Mouse (Mus musculus): ENCODE data around the gene St3gal4.

GRCm38 (mm10) chr9:35020015-35020653 is 98.9 kb downstream of the St3gal4 start:
- TF ChIP-seq CTCF (IDR thresholded peaks at IDR 0.05; ENCODE audit: low read depth) (no peak), EP300 (IDR thresholded peaks at IDR 0.05; ENCODE audit: low read depth) (no peak)
